ENCODE assay signal across 9 mouse cellular contexts in genomic region chr13:29503147-29504044, GRCm38 (mm10).
DNase-seq lines count a peak whose midpoint lies in the region; ATAC-seq and TF ChIP-seq lines count a peak whose summit lies in the region.
"Had no signal": no experiment of that assay in that cellular context is flagged by ENCODE, and none has a peak within 500 bp of the region (broad histone marks: within the 10 kb centered on the region; RNA-seq: fewer than 3 reads in every experiment).

No protein-coding gene starts in this region.

- no peak overlapping the region for H3K4me3 ChIP-seq in midbrain, postnatal 0 days (ENCODE audit: low read depth, low read length)
- H3K4me3 ChIP-seq in midbrain, embryonic 15.5 days, result no peak overlapping the region
- H3K4me3 ChIP-seq in embryonic fibroblast, embryonic 13.5 days (ENCODE audit: insufficient read depth, low read length), result no peak overlapping the region
- H3K4me3 ChIP-seq in stomach, embryonic 16.5 days (replicated peaks; ENCODE audit: low read length), result no peak overlapping the region
- H3K4me3 ChIP-seq: limb, embryonic 12.5 days had no signal

- H3K9me3 ChIP-seq in midbrain, postnatal 0 days (ENCODE audit: low read length), result no peaks in the 10 kb centered on the region
- H3K9me3 ChIP-seq in midbrain, embryonic 15.5 days, result no peaks in the 10 kb centered on the region
- H3K9me3 ChIP-seq in stomach, embryonic 16.5 days (replicated peaks; ENCODE audit: control insufficient read depth, low read length), result no peaks in the 10 kb centered on the region
- H3K9me3 ChIP-seq: limb, embryonic 12.5 days had no signal

- no peaks in the 10 kb centered on the region for H3K27me3 ChIP-seq in midbrain, postnatal 0 days (ENCODE audit: insufficient read depth, low read length)
- H3K27me3 ChIP-seq in midbrain, embryonic 15.5 days (replicated peaks), result no peaks in the 10 kb centered on the region
- H3K27me3 ChIP-seq in stomach, embryonic 16.5 days (ENCODE audit: control insufficient read depth, insufficient read depth, low read length), result no peaks in the 10 kb centered on the region
- H3K27me3 ChIP-seq: limb, embryonic 12.5 days had no signal

- H3K4me1 ChIP-seq in midbrain, postnatal 0 days (ENCODE audit: insufficient read depth, low read length), result no peaks in the 10 kb centered on the region
- H3K4me1 ChIP-seq in midbrain, embryonic 15.5 days, result peaks cover 3% of the 10 kb centered on the region; the same call in 1 of the 2 replicates
- peaks cover 16% of the 10 kb centered on the region for H3K4me1 ChIP-seq in embryonic fibroblast, embryonic 13.5 days (ENCODE audit: control insufficient read depth, insufficient read depth, low read length)
- H3K4me1 ChIP-seq in stomach, embryonic 16.5 days (ENCODE audit: control insufficient read depth, insufficient read depth, low read length), result peaks cover 8% of the 10 kb centered on the region

- DNase-seq in heart, adult 8-10 months (ENCODE audit: low spot score), result peak; percentile 66
- no peak for DNase-seq in heart, postnatal 4 days
- DNase-seq in midbrain, postnatal 0 days (ENCODE audit: low spot score), result peak; percentile 49
- no peak for DNase-seq in embryo, embryonic 11 days
- DNase-seq: gastrocnemius, postnatal 10 days had no signal

- H3K4me2 ChIP-seq in midbrain, postnatal 0 days (ENCODE audit: low read depth, low read length, poor library complexity, severe bottlenecking), result no peak overlapping the region
- H3K4me2 ChIP-seq in midbrain, embryonic 15.5 days, result no peak overlapping the region
- H3K4me2 ChIP-seq in stomach, embryonic 16.5 days (ENCODE audit: low read depth, low read length), result no peak overlapping the region
- H3K4me2 ChIP-seq: limb, embryonic 12.5 days had no signal

- TF ChIP-seq POLR2A in embryonic fibroblast, embryonic 13.5 days (IDR thresholded peaks at IDR 0.05; ENCODE audit: low read depth, low read length), result no peak

- no peak for ATAC-seq in midbrain, postnatal 0 days (ENCODE audit: low FRiP score)
- ATAC-seq in midbrain, embryonic 15.5 days (replicated peaks), result no peak
- ATAC-seq in stomach, embryonic 16.5 days (ENCODE audit: insufficient read depth, low FRiP score), result no peak

- H3K27ac ChIP-seq in midbrain, postnatal 0 days (ENCODE audit: low read depth, low read length), result no peak overlapping the region
- no peak overlapping the region for H3K27ac ChIP-seq in midbrain, embryonic 15.5 days
- H3K27ac ChIP-seq in embryonic fibroblast, embryonic 13.5 days (ENCODE audit: insufficient read depth, low read length), result peak overlapping the region; percentile 95
- peak overlapping the region; percentile 55; the same call in 1 of the 2 replicates for H3K27ac ChIP-seq in stomach, embryonic 16.5 days (ENCODE audit: low read length)
- H3K27ac ChIP-seq: limb, embryonic 12.5 days had no signal

- no peak for TF ChIP-seq CTCF in midbrain, postnatal 0 days (IDR thresholded peaks at IDR 0.05)
- TF ChIP-seq CTCF in embryonic fibroblast, embryonic 13.5 days (IDR thresholded peaks at IDR 0.05; ENCODE audit: borderline replicate concordance, insufficient read depth, low read length), result no peak

- no peak overlapping the region for H3K9ac ChIP-seq in midbrain, postnatal 0 days (replicated peaks; ENCODE audit: low read length, poor library complexity, severe bottlenecking)
- no peak overlapping the region for H3K9ac ChIP-seq in midbrain, embryonic 15.5 days
- H3K9ac ChIP-seq in stomach, embryonic 16.5 days (ENCODE audit: low read length), result no peak overlapping the region
- H3K9ac ChIP-seq: limb, embryonic 12.5 days had no signal

- H3K36me3 ChIP-seq in midbrain, postnatal 0 days (ENCODE audit: insufficient read depth, low read length), result no peaks in the 10 kb centered on the region
- H3K36me3 ChIP-seq in midbrain, embryonic 15.5 days (replicated peaks), result no peaks in the 10 kb centered on the region
- H3K36me3 ChIP-seq in stomach, embryonic 16.5 days (ENCODE audit: control insufficient read depth, insufficient read depth, low read length), result no peaks in the 10 kb centered on the region
- H3K36me3 ChIP-seq: limb, embryonic 12.5 days had no signal

- WGBS in midbrain, postnatal 0 days, result 64% methylated on average over 6 of the region's 6 CpGs
- WGBS in midbrain, embryonic 15.5 days, result 61% methylated on average over 6 of the region's 6 CpGs
- whole genome bisulfite sequencing in stomach, embryonic 16.5 days, result 51% methylated on average over 6 of the region's 6 CpGs

Comparison
In these comparisons a context has a peak if more than half of its experiments do, and no peak if none do; other contexts are left out.
1. DNase-seq: peak in heart, adult 8-10 months (single experiment) and midbrain, postnatal 0 days (single experiment); none in heart, postnatal 4 days (single experiment) and embryo, embryonic 11 days (single experiment).
2. H3K27ac ChIP-seq: peak in embryonic fibroblast, embryonic 13.5 days (single experiment) and stomach, embryonic 16.5 days (single experiment); none in midbrain, postnatal 0 days (single experiment) and midbrain, embryonic 15.5 days (single experiment).